Mouse (Mus musculus) ES-Bruce4 (cell line): ENCODE results near the gene Chka.

ENCODE experiments used
- CTCF ChIP-seq: IDR thresholded peaks from one replicate; pipeline ENCODE4 v1.8.1; 2011; ENCODE audit warnings: low read depth, low read length
- EP300 ChIP-seq: IDR thresholded peaks from 2 replicates; pipeline ENCODE4 v1.6.1; 2011; ENCODE audit warnings: low read depth, low read length; ENCODE audit not compliant: insufficient read depth
- POLR2A ChIP-seq: IDR thresholded peaks from one replicate; pipeline ENCODE4 v1.8.1; 2011; ENCODE audit warnings: low read length; ENCODE audit not compliant: insufficient read depth

- TF ChIP-seq EP300 (no peak), POLR2A (no peak), CTCF (no peak)
Measured at GRCm38 (mm10) chr19:3814461-3814860, 37.1 kb upstream of the Chka start.
